Mouse (Mus musculus): ENCODE results near the gene Chp1. TPM values are rescaled to one million over a fixed set of nuclear protein-coding genes. Genes with fewer than 3 reads are reported as not detected.
A peak's percentile ranks its signal among the peaks of the same experiment; 100 is the strongest.
"Not testable (repeated sequence)": the region's sequence is repeated elsewhere in the genome, so short reads cannot be mapped to it uniquely, and the experiment has no call there.

The Chp1 gene
- polyA plus RNA-seq (2014; fragmentation: Nextera tagmentation; extraction: Ambion mirVana), result 37.8 and 58.4 TPM in 2 replicates

GRCm38 (mm10) chr2:119547522-119548370 lies at the start of gene Chp1, which contains the start of gene Exd1:
TSS of gene Chp1 (plus strand) at chr2:119547697.
TSS of gene Exd1 (minus strand) at chr2:119547627.
- WGBS, result under 1% methylated on average over 57 of the region's 57 CpGs
- peak within 1 kb of the TSS; percentile 51 for H3K4me2 ChIP-seq (replicated peaks; ENCODE audit: low read depth, low read length)

GRCm38 (mm10) chr2:119498859-119499258 lies 48.6 kb upstream of the Chp1 start:
- no peak overlapping the region for H3K4me2 ChIP-seq (replicated peaks; ENCODE audit: low read depth, low read length)
- H3K9me3 ChIP-seq (ENCODE audit: control insufficient read depth, low read length), result no peaks in the 10 kb centered on the region
- ATAC-seq (ENCODE audit: low FRiP score, low TSS enrichment), result no peak
- no peak overlapping the region for H3K9ac ChIP-seq (ENCODE audit: low read depth, low read length)
- 86% methylated on average over 2 of the region's 2 CpGs for WGBS
- H3K27ac ChIP-seq (ENCODE audit: low read depth, low read length), result no peak overlapping the region
- H3K4me3 ChIP-seq (ENCODE audit: low read length), result no peak overlapping the region
- H3K27me3 ChIP-seq (ENCODE audit: control insufficient read depth, insufficient read depth, low read length), result no peaks in the 10 kb centered on the region
- no peaks in the 10 kb centered on the region for H3K4me1 ChIP-seq (ENCODE audit: control insufficient read depth, insufficient read depth, low read length)
- H3K36me3 ChIP-seq (ENCODE audit: control insufficient read depth, insufficient read depth, low read length), result no peaks in the 10 kb centered on the region

More at GRCm38 (mm10) chr2:119547522-119548370, at the start of gene Chp1, which contains the start of gene Exd1:
- peak; percentile 99 for ATAC-seq (ENCODE audit: low FRiP score, low TSS enrichment)
- Histone ChIP-seq H3K27ac (ENCODE audit: low read depth, low read length) (peak within 1 kb of the TSS; percentile 63), H3K9ac (ENCODE audit: low read depth, low read length) (peak within 1 kb of the TSS; percentile 68), H3K9me3 (ENCODE audit: control insufficient read depth, low read length) (no peaks in the 10 kb centered on the region), H3K36me3 (ENCODE audit: control insufficient read depth, insufficient read depth, low read length) (no peaks in the 10 kb centered on the region), H3K27me3 (ENCODE audit: control insufficient read depth, insufficient read depth, low read length) (no peaks in the 10 kb centered on the region), H3K4me1 (ENCODE audit: control insufficient read depth, insufficient read depth, low read length) (peaks cover 9% of the 10 kb centered on the region; the same call in 1 of the 2 replicates), H3K4me3 (ENCODE audit: low read length) (peak within 1 kb of the TSS; percentile 83)

- Histone ChIP-seq H3K36me3 (ENCODE audit: control insufficient read depth, insufficient read depth, low read length) (no peaks in the 10 kb centered on the region), H3K4me3 (ENCODE audit: low read length) (no peak overlapping the region), H3K4me1 (ENCODE audit: control insufficient read depth, insufficient read depth, low read length) (no peaks in the 10 kb centered on the region), H3K27ac (ENCODE audit: low read depth, low read length) (no peak overlapping the region), H3K9me3 (ENCODE audit: control insufficient read depth, low read length) (no peaks in the 10 kb centered on the region), H3K9ac (ENCODE audit: low read depth, low read length) (no peak overlapping the region), H3K4me2 (replicated peaks; ENCODE audit: low read depth, low read length) (no peak overlapping the region), H3K27me3 (ENCODE audit: control insufficient read depth, insufficient read depth, low read length) (no peaks in the 10 kb centered on the region)
- WGBS, result 81% methylated on average over 2 of the region's 2 CpGs
- ATAC-seq (ENCODE audit: low FRiP score, low TSS enrichment), result no peak
Measured at GRCm38 (mm10) chr2:119500965-119501652, 46.4 kb upstream of the Chp1 start.

- Histone ChIP-seq H3K9ac (ENCODE audit: low read depth, low read length) (no peak overlapping the region), H3K9me3 (ENCODE audit: control insufficient read depth, low read length) (no peaks in the 10 kb centered on the region; the same call in 1 of the 2 replicates), H3K36me3 (ENCODE audit: control insufficient read depth, insufficient read depth, low read length) (no peaks in the 10 kb centered on the region), H3K4me2 (replicated peaks; ENCODE audit: low read depth, low read length) (no peak overlapping the region), H3K4me1 (ENCODE audit: control insufficient read depth, insufficient read depth, low read length) (no peaks in the 10 kb centered on the region), H3K4me3 (ENCODE audit: low read length) (no peak overlapping the region), H3K27ac (ENCODE audit: low read depth, low read length) (no peak overlapping the region), H3K27me3 (ENCODE audit: control insufficient read depth, insufficient read depth, low read length) (no peaks in the 10 kb centered on the region)
- no peak for ATAC-seq (ENCODE audit: low FRiP score, low TSS enrichment)
Measured at GRCm38 (mm10) chr2:119507108-119507507, 40.4 kb upstream of the Chp1 start.

GRCm38 (mm10) chr2:119508518-119508917 lies 39.0 kb upstream of the Chp1 start:
- WGBS, result 64% methylated on average over 7 of the region's 7 CpGs
- H3K9ac ChIP-seq (ENCODE audit: low read depth, low read length), result not testable (repeated sequence)

GRCm38 (mm10) chr2:119510856-119511255 lies 36.6 kb upstream of the Chp1 start:
- Histone ChIP-seq H3K4me2 (replicated peaks; ENCODE audit: low read depth, low read length) (no peak overlapping the region), H3K27me3 (ENCODE audit: control insufficient read depth, insufficient read depth, low read length) (no peaks in the 10 kb centered on the region), H3K36me3 (ENCODE audit: control insufficient read depth, insufficient read depth, low read length) (no peaks in the 10 kb centered on the region), H3K4me3 (ENCODE audit: low read length) (no peak overlapping the region), H3K4me1 (ENCODE audit: control insufficient read depth, insufficient read depth, low read length) (no peaks in the 10 kb centered on the region), H3K9ac (ENCODE audit: low read depth, low read length) (no peak overlapping the region), H3K27ac (ENCODE audit: low read depth, low read length) (no peak overlapping the region), H3K9me3 (ENCODE audit: control insufficient read depth, low read length) (no peaks in the 10 kb centered on the region; the same call in 1 of the 2 replicates)
- 82% methylated on average over 2 of the region's 2 CpGs for WGBS
- no peak for ATAC-seq (ENCODE audit: low FRiP score, low TSS enrichment)

More at GRCm38 (mm10) chr2:119508518-119508917, 39.0 kb upstream of the Chp1 start:
- not testable (repeated sequence) for H3K36me3 ChIP-seq (ENCODE audit: control insufficient read depth, insufficient read depth, low read length); H3K27ac ChIP-seq (ENCODE audit: low read depth, low read length); H3K4me3 ChIP-seq (ENCODE audit: low read length); ATAC-seq (ENCODE audit: low FRiP score, low TSS enrichment); H3K4me2 ChIP-seq (replicated peaks; ENCODE audit: low read depth, low read length); H3K27me3 ChIP-seq (ENCODE audit: control insufficient read depth, insufficient read depth, low read length); H3K9me3 ChIP-seq (ENCODE audit: control insufficient read depth, low read length); H3K4me1 ChIP-seq (ENCODE audit: control insufficient read depth, insufficient read depth, low read length)

- Histone ChIP-seq H3K4me1 (ENCODE audit: control insufficient read depth, insufficient read depth, low read length) (no peaks in the 10 kb centered on the region), H3K4me2 (replicated peaks; ENCODE audit: low read depth, low read length) (no peak overlapping the region), H3K27me3 (ENCODE audit: control insufficient read depth, insufficient read depth, low read length) (no peaks in the 10 kb centered on the region), H3K36me3 (ENCODE audit: control insufficient read depth, insufficient read depth, low read length) (no peaks in the 10 kb centered on the region), H3K9ac (ENCODE audit: low read depth, low read length) (no peak overlapping the region), H3K9me3 (ENCODE audit: control insufficient read depth, low read length) (no peaks in the 10 kb centered on the region), H3K4me3 (ENCODE audit: low read length) (no peak overlapping the region), H3K27ac (ENCODE audit: low read depth, low read length) (no peak overlapping the region)
- WGBS, result 83% methylated on average over 3 of the region's 3 CpGs
- no peak for ATAC-seq (ENCODE audit: low FRiP score, low TSS enrichment)
Measured at GRCm38 (mm10) chr2:119512292-119512691, 35.2 kb upstream of the Chp1 start.

GRCm38 (mm10) chr2:119514026-119514522 lies 33.4 kb upstream of the Chp1 start:
- no peak for ATAC-seq (ENCODE audit: low FRiP score, low TSS enrichment)
- Histone ChIP-seq H3K36me3 (ENCODE audit: control insufficient read depth, insufficient read depth, low read length) (no peaks in the 10 kb centered on the region), H3K4me3 (ENCODE audit: low read length) (no peak overlapping the region), H3K9me3 (ENCODE audit: control insufficient read depth, low read length) (no peaks in the 10 kb centered on the region), H3K27me3 (ENCODE audit: control insufficient read depth, insufficient read depth, low read length) (no peaks in the 10 kb centered on the region), H3K4me2 (replicated peaks; ENCODE audit: low read depth, low read length) (no peak overlapping the region), H3K4me1 (ENCODE audit: control insufficient read depth, insufficient read depth, low read length) (no peaks in the 10 kb centered on the region), H3K9ac (ENCODE audit: low read depth, low read length) (no peak overlapping the region), H3K27ac (ENCODE audit: low read depth, low read length) (no peak overlapping the region)
- 83% methylated on average over 3 of the region's 3 CpGs for WGBS

GRCm38 (mm10) chr2:119516811-119517210 lies 30.7 kb upstream of the Chp1 start:
- no peak overlapping the region for H3K27ac ChIP-seq (ENCODE audit: low read depth, low read length)
- no peak overlapping the region for H3K4me2 ChIP-seq (replicated peaks; ENCODE audit: low read depth, low read length)
- no peaks in the 10 kb centered on the region for H3K4me1 ChIP-seq (ENCODE audit: control insufficient read depth, insufficient read depth, low read length)
- no peak for ATAC-seq (ENCODE audit: low FRiP score, low TSS enrichment)
- no peak overlapping the region for H3K9ac ChIP-seq (ENCODE audit: low read depth, low read length)
- no peaks in the 10 kb centered on the region for H3K27me3 ChIP-seq (ENCODE audit: control insufficient read depth, insufficient read depth, low read length)
- no peak overlapping the region for H3K4me3 ChIP-seq (ENCODE audit: low read length)
- WGBS, result 47% methylated on average over 5 of the region's 5 CpGs
- no peaks in the 10 kb centered on the region for H3K9me3 ChIP-seq (ENCODE audit: control insufficient read depth, low read length)
- H3K36me3 ChIP-seq (ENCODE audit: control insufficient read depth, insufficient read depth, low read length), result no peaks in the 10 kb centered on the region

Data from kidney, embryonic 14.5 days (tissue).